Mouse (Mus musculus) layer of hippocampus, adult 2 months (tissue): Measurements from ENCODE around the gene Grm4. TPM values are rescaled to one million over a fixed set of nuclear protein-coding genes. Genes with fewer than 3 reads are reported as not detected.

ENCODE experiments used
- DNase-seq, 2 experiments: peaks; one replicate each; pipeline ENCODE4 v3.0.0; 2022; ENCODE audit warnings: low spot score in 2 of 2
- H3K27ac ChIP-seq: fragments of 200-600 bp; 2 replicates; pipeline ENCODE4 v1.8.1; 2022
- H3K4me3 ChIP-seq: fragments of 200-600 bp; 2 replicates; pipeline ENCODE4 v1.8.1; 2022; ENCODE audit warnings: mild to moderate bottlenecking
- CTCF ChIP-seq: fragments of 200-600 bp; conservative IDR thresholded peaks from 2 replicates; pipeline ENCODE4 v1.8.1; 2022; ENCODE audit warnings: antibody characterized with exemption, mild to moderate bottlenecking, moderate library complexity
- total RNA-seq, 2 experiments: library from RNA; stranded (reverse); gene quantifications; 2 replicates each; pipeline ENCODE4 v1.2.3; 2021

Gene Grm4
- total RNA-seq, 2 experiments from 2014 or later, result 7.9 to 9.6 TPM

GRCm38 (mm10) chr17:27513916-27514762 lies 7.1 kb downstream of the Grm4 start:
- peak; percentile 63 for TF ChIP-seq CTCF
- no peak for DNase-seq
- Histone ChIP-seq H3K27ac (no peak overlapping the region), H3K4me3 (no peak overlapping the region)

GRCm38 (mm10) chr17:27513279-27513915 lies 7.8 kb downstream of the Grm4 start:
- peak in 1 of 2 experiments; percentile 6 for DNase-seq
- H3K4me3 ChIP-seq, result peak overlapping the region; percentile 48
- no peak for TF ChIP-seq CTCF
- no peak overlapping the region for H3K27ac ChIP-seq

DNA sequence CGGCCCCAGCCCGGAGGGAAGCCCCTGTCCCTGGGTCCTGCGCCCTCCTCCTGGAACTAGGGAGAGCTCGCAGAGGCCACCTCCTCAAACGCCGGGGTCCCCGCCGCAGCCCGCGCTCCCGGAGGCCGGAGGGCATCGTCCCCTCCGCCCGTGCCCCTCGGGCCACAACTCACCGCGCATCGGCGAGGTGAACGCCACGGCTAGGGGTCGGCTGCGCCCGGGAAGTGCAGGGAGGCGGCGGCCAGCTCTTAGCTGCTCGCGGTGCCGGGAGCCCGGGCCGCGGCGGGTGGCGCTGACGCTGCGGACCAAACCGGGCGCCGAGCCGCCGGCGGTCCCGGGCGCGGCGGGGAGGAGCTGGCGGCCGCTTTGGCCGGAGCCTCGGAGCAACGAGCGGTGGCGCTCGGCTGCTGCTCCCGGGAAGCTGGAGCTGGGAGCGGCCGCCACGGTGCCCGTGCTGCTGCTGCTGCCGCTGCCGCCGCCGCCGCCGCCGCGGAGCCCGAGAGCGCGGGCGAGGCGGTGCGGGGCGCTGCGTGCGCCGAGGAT lies 8.5 kb downstream of the Grm4 start:
- Histone ChIP-seq H3K4me3 (peak overlapping the region; percentile 58), H3K27ac (peak overlapping the region; percentile 20; the same call in 1 of the 2 replicates)
- DNase-seq, result peak in 1 of 2 experiments; percentile 19
- no peak for TF ChIP-seq CTCF

DNA sequence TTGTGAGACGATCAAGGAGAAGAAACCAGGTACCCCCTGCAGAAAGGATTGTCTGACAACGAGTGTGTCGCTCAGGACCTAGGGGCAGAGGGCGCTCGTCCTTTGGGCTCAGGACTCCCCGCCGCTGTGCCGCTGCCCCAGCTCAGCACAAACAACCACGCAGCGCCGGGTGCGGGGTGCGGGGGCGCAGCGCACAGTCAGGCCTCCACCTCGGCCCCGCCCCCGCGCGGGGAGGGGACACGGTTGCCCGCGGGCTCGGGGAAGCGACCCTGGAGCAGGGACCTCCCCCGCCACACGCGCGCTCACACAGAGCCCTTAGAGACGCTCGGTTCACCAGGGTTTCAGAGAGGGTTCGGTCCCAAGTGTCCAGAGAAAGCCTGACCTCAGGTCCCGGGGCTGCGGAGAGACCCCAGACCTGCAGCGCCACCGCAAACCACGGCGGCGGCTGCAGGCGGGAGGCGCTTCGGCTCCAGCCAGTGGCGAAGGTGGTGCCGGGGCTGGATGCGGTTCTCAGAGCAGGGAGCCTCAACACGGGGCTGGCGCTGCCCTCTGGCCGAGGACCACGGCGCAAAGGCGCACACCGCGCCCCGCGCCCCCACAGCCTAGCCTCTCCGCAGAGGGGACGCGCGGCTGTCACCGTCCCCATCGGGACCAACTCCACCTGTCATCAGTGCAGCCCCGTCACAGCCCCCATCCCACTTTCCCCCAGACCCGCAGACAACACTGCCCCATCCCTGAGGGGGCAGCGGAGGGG lies 9.2 kb downstream of the Grm4 start:
- peak overlapping the region; percentile 20; the same call in 1 of the 2 replicates for H3K27ac ChIP-seq
- peak; percentile 14; the same call in 1 of the 2 replicates for TF ChIP-seq CTCF
- no peak for DNase-seq
- peak overlapping the region; percentile 58 for H3K4me3 ChIP-seq

GRCm38 (mm10) chr17:27511125-27511735 lies 10.0 kb downstream of the Grm4 start:
- Histone ChIP-seq H3K4me3 (no peak overlapping the region; the same call in 1 of the 2 replicates), H3K27ac (no peak overlapping the region)
- no peak for DNase-seq
- no peak for TF ChIP-seq CTCF

DNA sequence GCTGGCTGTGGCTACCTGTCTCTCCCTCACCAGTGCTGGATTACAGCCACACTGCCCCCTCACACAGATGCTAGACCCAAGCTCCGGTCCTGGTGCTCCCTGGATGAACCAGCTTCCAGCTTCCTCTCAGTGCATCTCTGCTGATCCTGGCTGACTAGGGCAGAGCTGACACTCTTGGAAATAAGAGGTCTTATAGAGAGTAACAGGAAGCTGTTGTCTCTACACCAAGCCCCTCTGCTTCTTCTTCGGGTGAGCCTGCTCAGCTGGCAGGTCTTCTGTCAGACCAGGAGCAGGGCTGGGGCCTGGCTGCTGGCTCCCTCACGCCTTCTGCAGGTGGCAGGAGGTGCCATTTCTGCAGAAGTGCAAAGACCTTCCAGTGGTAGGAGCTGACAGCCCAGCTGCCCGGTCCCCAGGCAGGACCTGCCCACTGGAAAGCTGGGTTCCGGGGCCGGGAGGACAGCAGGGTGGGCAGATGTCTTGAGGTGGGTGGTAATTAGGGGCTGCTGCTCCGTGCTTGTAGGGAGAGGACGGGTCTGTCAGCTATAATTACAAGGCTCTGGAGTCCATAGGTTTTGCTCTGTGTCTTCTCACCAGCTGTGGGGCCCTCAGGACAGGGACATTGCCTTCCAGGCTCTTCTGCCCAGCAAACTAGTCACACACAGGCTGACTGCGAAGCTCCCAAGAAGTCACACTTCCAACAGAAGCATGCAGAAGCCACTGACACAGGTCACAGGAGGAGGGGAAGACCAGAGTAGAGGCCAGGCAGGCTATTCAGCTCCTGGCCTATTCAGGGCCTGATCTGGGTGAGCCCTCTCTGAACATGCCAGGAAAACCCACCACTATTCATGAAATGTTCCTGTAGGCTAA lies 10.7 kb downstream of the Grm4 start:
- Histone ChIP-seq H3K27ac (no peak overlapping the region), H3K4me3 (no peak overlapping the region)
- TF ChIP-seq CTCF, result no peak

GRCm38 (mm10) chr17:27509056-27509455 lies 12.1 kb downstream of the Grm4 start:
- TF ChIP-seq CTCF, result no peak
- Histone ChIP-seq H3K27ac (no peak overlapping the region), H3K4me3 (no peak overlapping the region)
- DNase-seq, result no peak

More for the DNA sequence above, 10.7 kb downstream of the Grm4 start:
- DNase-seq, result no peak

DNA sequence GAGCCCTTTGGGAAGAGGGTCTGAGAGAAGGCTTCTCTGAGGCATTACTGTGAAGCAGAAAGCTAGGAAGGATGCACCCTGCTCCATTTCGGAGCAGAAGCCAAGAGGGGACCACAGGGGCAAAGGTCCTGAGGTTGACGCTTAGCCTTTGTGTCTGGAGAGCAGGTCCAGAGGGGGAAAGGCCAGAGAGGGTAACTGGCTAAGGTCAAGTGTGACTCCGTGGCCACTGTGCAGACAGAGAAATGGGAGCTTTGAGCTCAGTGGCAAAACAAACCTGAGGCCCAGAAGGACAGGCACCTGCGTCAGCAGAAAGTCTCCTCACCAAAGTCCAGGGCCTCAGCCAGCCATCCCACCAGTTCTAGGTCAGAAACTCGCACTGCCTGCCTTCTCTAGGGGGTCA lies 12.7 kb downstream of the Grm4 start:
- TF ChIP-seq CTCF, result no peak
- no peak for DNase-seq
- H3K27ac ChIP-seq, result no peak overlapping the region
- no peak overlapping the region for H3K4me3 ChIP-seq

- no peak for DNase-seq
- no peak for TF ChIP-seq CTCF
- Histone ChIP-seq H3K27ac (no peak overlapping the region), H3K4me3 (no peak overlapping the region)
Observed at GRCm38 (mm10) chr17:27508002-27508401, 13.2 kb downstream of the Grm4 start.

- no peak overlapping the region for H3K4me3 ChIP-seq
- DNase-seq, result no peak
- H3K27ac ChIP-seq, result no peak overlapping the region
- TF ChIP-seq CTCF, result no peak
Observed at GRCm38 (mm10) chr17:27507591-27507945, 13.6 kb downstream of the Grm4 start.

- Histone ChIP-seq H3K27ac (no peak overlapping the region), H3K4me3 (no peak overlapping the region)
- no peak for DNase-seq
Observed at GRCm38 (mm10) chr17:27506871-27507590, 14.2 kb downstream of the Grm4 start.

More at GRCm38 (mm10) chr17:27506871-27507590, 14.2 kb downstream of the Grm4 start:
- no peak for TF ChIP-seq CTCF
